Comparison of ENCODE assay signal across 25 mouse cellular contexts in the genomic region with DNA sequence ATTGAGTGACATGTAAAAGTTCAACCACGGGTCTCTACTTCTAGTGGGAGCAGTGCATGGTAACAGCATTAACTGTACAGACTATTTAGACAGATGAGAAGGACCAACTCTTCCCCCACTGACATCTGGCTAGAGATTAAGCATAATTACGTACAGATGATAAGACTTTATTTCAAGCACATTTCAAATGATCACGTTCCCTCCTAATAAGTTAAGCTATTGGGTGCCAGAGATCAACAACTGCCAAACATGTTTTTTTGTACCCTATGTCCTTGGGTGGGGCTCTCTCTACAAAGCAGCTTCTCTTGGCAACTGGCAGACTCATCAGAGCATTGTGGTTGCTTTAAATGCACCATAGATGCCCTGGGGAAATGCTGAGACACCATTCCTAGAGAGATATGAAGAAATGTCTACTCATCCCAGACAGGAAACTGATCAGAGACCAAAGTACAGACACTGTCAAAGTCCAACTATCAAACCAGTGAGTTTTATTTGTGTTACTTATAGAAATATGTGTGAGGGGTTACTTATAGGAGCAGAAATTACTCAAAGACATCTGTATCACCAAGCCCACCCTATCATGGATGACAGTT. TPM values are rescaled to one million over a fixed set of nuclear protein-coding genes. Genes with fewer than 3 reads are reported as not detected.
DNase-seq lines count a peak whose midpoint lies in the region; ATAC-seq and TF ChIP-seq lines count a peak whose summit lies in the region.
"Had no signal": no experiment of that assay in that cellular context is flagged by ENCODE, and none has a peak within 500 bp of the region (broad histone marks: within the 10 kb centered on the region; RNA-seq: fewer than 3 reads in every experiment).

No protein-coding gene starts in this region.

- TF ChIP-seq POLR2A in liver, adult 2 months (IDR thresholded peaks at IDR 0.05; ENCODE audit: extremely low read depth, insufficient read depth, low read length) = no peak
- no peak for TF ChIP-seq POLR2A in cerebellum, adult 2 months (IDR thresholded peaks at IDR 0.05; ENCODE audit: borderline replicate concordance, insufficient read depth, low read length)

- no peaks in the 10 kb centered on the region for H3K36me3 ChIP-seq in liver, adult 2 months (ENCODE audit: control insufficient read depth, insufficient read depth, low read length)
- H3K36me3 ChIP-seq in liver, embryonic 15.5 days (replicated peaks) = no peaks in the 10 kb centered on the region
- H3K36me3 ChIP-seq: embryonic facial prominence, embryonic 15.5 days; forebrain, embryonic 10.5 days; heart, embryonic 15.5 days; hindbrain, embryonic 10.5 days had no signal

- DNase-seq in liver, adult 2 months (ENCODE audit: extremely low read depth, low read depth, low spot score) = peak; percentile 74
- DNase-seq in liver = no peak
- peak; percentile 22 for DNase-seq in c-Kit-positive CD71-positive TER-119-positive erythroid progenitor cells, embryonic 14.5 days (ENCODE audit: low spot score)
- no peak for DNase-seq in cerebellum, adult 2 months
- no peak for DNase-seq in adrenal gland, postnatal 36 days
- DNase-seq: adrenal gland, postnatal 14 days; cerebellum, adult 11 months; cerebellum, adult 9-11 months; embryo, embryonic 11 days; gastrocnemius, adult 2 months; gastrocnemius, postnatal 36 days; heart, adult 18-20 months had no signal

- peak overlapping the region; percentile 54 for H3K27ac ChIP-seq in liver, adult 2 months (replicated peaks; ENCODE audit: insufficient read depth, low read depth, low read length)
- H3K27ac ChIP-seq in liver, embryonic 15.5 days (replicated peaks) = peak overlapping the region; percentile 24
- no peak overlapping the region for H3K27ac ChIP-seq in cerebellum, adult 2 months (ENCODE audit: insufficient read depth, low read length)
- H3K27ac ChIP-seq: embryonic facial prominence, embryonic 15.5 days; forebrain, embryonic 10.5 days; gastrocnemius, adult 2 months; heart, embryonic 15.5 days; hindbrain, embryonic 10.5 days; hindbrain, embryonic 14.5 days had no signal

- H3K4me2 ChIP-seq in liver, embryonic 15.5 days = no peak overlapping the region
- H3K4me2 ChIP-seq: embryonic facial prominence, embryonic 15.5 days; heart, embryonic 11.5 days; heart, embryonic 15.5 days; hindbrain, embryonic 14.5 days had no signal

- peaks cover 11% of the 10 kb centered on the region; the same call in 1 of the 2 replicates for H3K79me2 ChIP-seq in liver, adult 2 months (ENCODE audit: control insufficient read depth, insufficient read depth, low read length)

- H3K9me3 ChIP-seq in liver, embryonic 15.5 days (replicated peaks) = no peaks in the 10 kb centered on the region
- H3K9me3 ChIP-seq: embryonic facial prominence, embryonic 15.5 days; forebrain, embryonic 10.5 days; heart, embryonic 15.5 days; hindbrain, embryonic 10.5 days had no signal

- TF ChIP-seq CTCF in liver, adult 2 months (IDR thresholded peaks at IDR 0.05; ENCODE audit: low read depth, low read length) = no peak
- no peak for TF ChIP-seq CTCF in cerebellum, adult 2 months (IDR thresholded peaks at IDR 0.05; ENCODE audit: borderline replicate concordance, insufficient read depth, low read depth, low read length)

- no peaks in the 10 kb centered on the region for H3K27me3 ChIP-seq in liver, adult 2 months (ENCODE audit: control insufficient read depth, insufficient read depth, low read length)
- H3K27me3 ChIP-seq in liver, embryonic 15.5 days = no peaks in the 10 kb centered on the region
- no peaks in the 10 kb centered on the region for H3K27me3 ChIP-seq in cerebellum, adult 2 months (ENCODE audit: control insufficient read depth, insufficient read depth, low read length)
- H3K27me3 ChIP-seq: embryonic facial prominence, embryonic 15.5 days; heart, embryonic 15.5 days; Patski had no signal

- peaks cover 18% of the 10 kb centered on the region for H3K4me1 ChIP-seq in liver, adult 2 months (ENCODE audit: control insufficient read depth, insufficient read depth, low read length)
- peaks cover 47% of the 10 kb centered on the region for H3K4me1 ChIP-seq in liver, embryonic 15.5 days (replicated peaks)
- no peaks in the 10 kb centered on the region for H3K4me1 ChIP-seq in cerebellum, adult 2 months (ENCODE audit: control insufficient read depth, insufficient read depth, low read length)

- 59% methylated on average over 3 of the region's 3 CpGs for WGBS in liver, adult 2 months
- WGBS in liver, embryonic 15.5 days (ENCODE audit: insufficient replicate concordance) = 29% methylated on average over 3 of the region's 3 CpGs
- WGBS in cerebellum, adult 2 months = 72% methylated on average over 3 of the region's 3 CpGs

- H3K4me3 ChIP-seq in liver, adult 2 months (ENCODE audit: insufficient read depth, low read depth, low read length) = no peak overlapping the region
- no peak overlapping the region for H3K4me3 ChIP-seq in liver, embryonic 15.5 days (replicated peaks)
- no peak overlapping the region for H3K4me3 ChIP-seq in cerebellum, adult 2 months (replicated peaks; ENCODE audit: insufficient read depth, low read depth, low read length)
- H3K4me3 ChIP-seq: embryonic facial prominence, embryonic 15.5 days; erythroblast, embryonic 14.5 days; forebrain, embryonic 10.5 days; gastrocnemius, adult 2 months; heart, embryonic 15.5 days; hindbrain, embryonic 10.5 days had no signal

- ATAC-seq in liver, embryonic 15.5 days (ENCODE audit: insufficient read depth) = no peak
- ATAC-seq in megakaryocyte-erythroid progenitor cell, adult 5-6 weeks (replicated peaks; ENCODE audit: low FRiP score, low TSS enrichment, poor library complexity, severe bottlenecking) = peak; percentile 46
- ATAC-seq in inflammation-experienced regulatory T-cells, adult 6 months = no peak
- ATAC-seq: activated CD4-positive, CD25-positive, alpha-beta regulatory T cell, adult 4 months; forebrain, embryonic 14.5 days; Patski had no signal

- H3K9ac ChIP-seq in liver, adult 2 months (ENCODE audit: low read depth, low read length) = no peak overlapping the region
- H3K9ac ChIP-seq in liver, embryonic 15.5 days = no peak overlapping the region
- H3K9ac ChIP-seq: embryonic facial prominence, embryonic 15.5 days; heart, embryonic 15.5 days; hindbrain, embryonic 14.5 days had no signal

RNA-seq across cellular contexts. Expression of a gene that starts 3.1 kb away (rescaled TPM):
- 173 and 178 TPM in 2 replicates for total RNA-seq in liver, adult 2 months (2014; rRNA removed)
- polyA plus RNA-seq in liver, adult 2 months (2012; rRNA removed) = 112 and 125 TPM in 2 replicates
- 34.1 and 43.6 TPM in 2 replicates for polyA plus RNA-seq in liver, embryonic 15.5 days (2015; fragmentation: Nextera tagmentation; extraction: Ambion mirVana)
- 25.6 and 34.8 TPM in 2 replicates for total RNA-seq in megakaryocyte-erythroid progenitor cell, adult 5-6 weeks (2014; fragmentation: Nextera tagmentation)
- total RNA-seq in megakaryocyte-erythroid progenitor cell, adult 5-6 weeks (2017) = 28.7 and 33.1 TPM in 2 replicates
- 29.4 and 32.1 TPM in 2 replicates for polyA plus RNA-seq in cerebellum, adult 2 months (2012; rRNA removed)
- total RNA-seq in adrenal gland, postnatal 36 days (2021) = 100 to 1,000 TPM; 112 to 173 TPM
- 10 to 100 TPM; 17.4 to 20.8 (median 18.2) TPM for polyA plus RNA-seq in inflammation-experienced regulatory T-cells, adult 6 months (2017; shearing (Covaris generic))

Comparison
In these comparisons a context has a peak if more than half of its experiments do, and no peak if none do; other contexts are left out.
1. DNase-seq: peak in liver, adult 2 months (single experiment) and c-Kit-positive CD71-positive TER-119-positive erythroid progenitor cells, embryonic 14.5 days (single experiment); none in liver (single experiment), cerebellum, adult 2 months (0 of 2) and adrenal gland, postnatal 36 days (0 of 2).